Comparison of ENCODE assay signal across 12 mouse cellular contexts in genomic region chr11:96466987-96467386, GRCm38 (mm10). TPM values are rescaled to one million over a fixed set of nuclear protein-coding genes. Genes with fewer than 3 reads are reported as not detected.
DNase-seq lines count a peak whose midpoint lies in the region; ATAC-seq and TF ChIP-seq lines count a peak whose summit lies in the region.
"Had no signal": no experiment of that assay in that cellular context is flagged by ENCODE, and none has a peak within 500 bp of the region (broad histone marks: within the 10 kb centered on the region; RNA-seq: fewer than 3 reads in every experiment).

No protein-coding gene starts in this region.

- 28% methylated on average over 7 of the region's 7 CpGs for WGBS in kidney, embryonic 16.5 days

- peaks cover 29% of the 10 kb centered on the region for H3K4me1 ChIP-seq in kidney, embryonic 16.5 days (ENCODE audit: insufficient read depth, low read length)

- no peaks in the 10 kb centered on the region for H3K36me3 ChIP-seq in kidney, embryonic 16.5 days (ENCODE audit: insufficient read depth, low read length)
- H3K36me3 ChIP-seq: lung, embryonic 15.5 days had no signal

- no peak overlapping the region for H3K27ac ChIP-seq in left cerebral cortex, adult 2 months
- H3K27ac ChIP-seq in kidney, embryonic 16.5 days (ENCODE audit: low read length) = no peak overlapping the region
- H3K27ac ChIP-seq: lung, embryonic 15.5 days had no signal

- intact Hi-C loops in left cerebral cortex, adult 2 months (cut with DNase I) = no loop called here
- intact Hi-C loops in left cerebral cortex, postnatal 10 days (cut with DNase I) = no loop called here

- H3K27me3 ChIP-seq in kidney, embryonic 16.5 days (ENCODE audit: insufficient read depth, low read length) = peaks cover 23% of the 10 kb centered on the region

- no peaks in the 10 kb centered on the region for H3K9me3 ChIP-seq in kidney, embryonic 16.5 days (ENCODE audit: low read length)
- H3K9me3 ChIP-seq: lung, embryonic 15.5 days had no signal

- H3K9ac ChIP-seq in kidney, embryonic 16.5 days (replicated peaks; ENCODE audit: low read length) = no peak overlapping the region
- H3K9ac ChIP-seq: lung, embryonic 15.5 days had no signal

- TF ChIP-seq CTCF in left cerebral cortex, adult 2 months (IDR thresholded peaks at IDR 0.05) = no peak

- no peak overlapping the region for H3K4me2 ChIP-seq in kidney, embryonic 16.5 days (replicated peaks; ENCODE audit: low read depth, low read length)
- H3K4me2 ChIP-seq: lung, embryonic 15.5 days had no signal

- DNase-seq in left cerebral cortex, adult 2 months (ENCODE audit: extremely low spot score in 1 of 2, low spot score in 2 of 2) = peak; percentile 19 to 29
- DNase-seq in left cerebral cortex, postnatal 10 days (ENCODE audit: extremely low spot score in 1 of 2, low spot score in 2 of 2) = no peak
- peak; percentile 18 to 34 for DNase-seq in B cell, adult 2 months
- DNase-seq in CD8-positive naive resting alpha-beta T cell, adult 2 months (ENCODE audit: low read depth in 2 of 2, low spot score in 2 of 2) = peak; percentile 74 to 77
- no peak for DNase-seq in gastrocnemius, adult 8-10 months (ENCODE audit: low spot score in 2 of 2)
- no peak for DNase-seq in urinary bladder, postnatal 10 days (ENCODE audit: low spot score)
- DNase-seq: right cerebral cortex, postnatal 4 days had no signal

- H3K4me3 ChIP-seq in left cerebral cortex, adult 2 months = no peak overlapping the region
- H3K4me3 ChIP-seq in kidney, embryonic 16.5 days (ENCODE audit: low read length) = no peak overlapping the region
- H3K4me3 ChIP-seq: lung, embryonic 15.5 days had no signal

- ATAC-seq in monocyte, adult 5-6 weeks (replicated peaks; ENCODE audit: insufficient number of reproducible peaks, low FRiP score, low TSS enrichment, poor library complexity, severe bottlenecking) = 0 out of 2 replicates have a peak, but pooled peaks have one; percentile 43
- no peak for ATAC-seq in kidney, embryonic 16.5 days (ENCODE audit: low FRiP score, low TSS enrichment)
- ATAC-seq: forebrain, embryonic 16.5 days; intestine, postnatal 0 days had no signal

RNA-seq across cellular contexts. Expression of gene Skap1, which starts 2.6 kb away (rescaled TPM):
- 1 to 10 TPM; 1.8 to 2.0 TPM for total RNA-seq in left cerebral cortex, adult 2 months (2021)
- total RNA-seq in left cerebral cortex, postnatal 10 days (2021) = 1 to 10 TPM; 1.3 to 1.6 TPM
- 35.6 to 134 TPM (median 47.4 TPM) in 3 replicates for total RNA-seq in monocyte, adult 5-6 weeks (2017)
- polyA plus RNA-seq in kidney, embryonic 16.5 days (2015; fragmentation: Nextera tagmentation; extraction: Ambion mirVana) = 10.1 and 12.3 TPM in 2 replicates
- under 1 TPM in 1 of 4 experiments, not detected in 3; 0.40 TPM for total RNA-seq in gastrocnemius, adult 8-10 months (2022)

Comparison
In these comparisons a context has a peak if more than half of its experiments do, and no peak if none do; other contexts are left out.
1. DNase-seq: peak in left cerebral cortex, adult 2 months (2 of 2), B cell, adult 2 months (2 of 2) and CD8-positive naive resting alpha-beta T cell, adult 2 months (2 of 2); none in left cerebral cortex, postnatal 10 days (0 of 2), gastrocnemius, adult 8-10 months (0 of 2) and urinary bladder, postnatal 10 days (single experiment).
2. RNA of gene Skap1, which starts 2.6 kb away (total RNA-seq): 35.6 to 134 TPM in monocyte, adult 5-6 weeks; 1.8 to 2.0 TPM in left cerebral cortex, adult 2 months, 1.3 to 1.6 TPM in left cerebral cortex, postnatal 10 days and 0.40 TPM in gastrocnemius, adult 8-10 months; every median in the first group is over 10 times any median in the second.